Mouse (Mus musculus): Measurements from ENCODE around the gene Cnksr3. TPM values are rescaled to one million over a fixed set of nuclear protein-coding genes. Genes with fewer than 3 reads are reported as not detected.

Gene Cnksr3
- polyA plus RNA-seq, 1 experiment from 2014 or later: 11.0 TPM

- Histone ChIP-seq H3K4me1 (replicated peaks; ENCODE audit: control insufficient read depth, insufficient read depth, low read length) (no peaks in the 10 kb centered on the region; the same call in 1 of the 2 replicates), H3K9ac (ENCODE audit: low read length) (no peak overlapping the region), H3K4me2 (ENCODE audit: low read depth, low read length) (no peak overlapping the region), H3K27ac (ENCODE audit: low read length) (peak overlapping the region; percentile 12; the same call in 1 of the 2 replicates), H3K4me3 (ENCODE audit: low read length) (no peak overlapping the region), H3K27me3 (ENCODE audit: control insufficient read depth, insufficient read depth, low read depth, low read length) (no peaks in the 10 kb centered on the region), H3K9me3 (ENCODE audit: control insufficient read depth, low read length) (no peaks in the 10 kb centered on the region), H3K36me3 (ENCODE audit: control insufficient read depth, insufficient read depth, low read length) (no peaks in the 10 kb centered on the region)
- 58% methylated on average over 1 of the region's 1 CpGs for WGBS
- no peak for ATAC-seq (ENCODE audit: low read depth)
Measured at GRCm38 (mm10) chr10:7077971-7078370, 134.1 kb downstream of the Cnksr3 start.

GRCm38 (mm10) chr10:7077389-7077808, 134.6 kb downstream of the Cnksr3 start:
- 38% methylated on average over 7 of the region's 7 CpGs for WGBS
- no peak overlapping the region for H3K4me2 ChIP-seq (ENCODE audit: low read depth, low read length)
- H3K36me3 ChIP-seq (ENCODE audit: control insufficient read depth, insufficient read depth, low read length): no peaks in the 10 kb centered on the region
- H3K4me3 ChIP-seq (ENCODE audit: low read length): no peak overlapping the region
- no peaks in the 10 kb centered on the region for H3K27me3 ChIP-seq (ENCODE audit: control insufficient read depth, insufficient read depth, low read depth, low read length)
- H3K4me1 ChIP-seq (replicated peaks; ENCODE audit: control insufficient read depth, insufficient read depth, low read length): no peaks in the 10 kb centered on the region; the same call in 1 of the 2 replicates
- peak; percentile 74 for ATAC-seq (ENCODE audit: low read depth)
- no peaks in the 10 kb centered on the region for H3K9me3 ChIP-seq (ENCODE audit: control insufficient read depth, low read length)
- H3K27ac ChIP-seq (ENCODE audit: low read length): no peak overlapping the region
- H3K9ac ChIP-seq (ENCODE audit: low read length): no peak overlapping the region

- peak; percentile 77 for ATAC-seq (ENCODE audit: low read depth)
- Histone ChIP-seq H3K27me3 (ENCODE audit: control insufficient read depth, insufficient read depth, low read depth, low read length) (no peaks in the 10 kb centered on the region), H3K9ac (ENCODE audit: low read length) (no peak overlapping the region), H3K4me2 (ENCODE audit: low read depth, low read length) (peak overlapping the region; percentile 45), H3K27ac (ENCODE audit: low read length) (peak overlapping the region; percentile 1; the same call in 1 of the 2 replicates), H3K4me1 (replicated peaks; ENCODE audit: control insufficient read depth, insufficient read depth, low read length) (no peaks in the 10 kb centered on the region; the same call in 1 of the 2 replicates), H3K9me3 (ENCODE audit: control insufficient read depth, low read length) (no peaks in the 10 kb centered on the region), H3K4me3 (ENCODE audit: low read length) (peak overlapping the region; percentile 19; the same call in 1 of the 2 replicates), H3K36me3 (ENCODE audit: control insufficient read depth, insufficient read depth, low read length) (no peaks in the 10 kb centered on the region)
- 32% methylated on average over 7 of the region's 8 CpGs for WGBS
Measured at GRCm38 (mm10) chr10:7076662-7077211, 135.3 kb downstream of the Cnksr3 start.

GRCm38 (mm10) chr10:7076201-7076600, 135.8 kb downstream of the Cnksr3 start:
- Histone ChIP-seq H3K36me3 (ENCODE audit: control insufficient read depth, insufficient read depth, low read length) (no peaks in the 10 kb centered on the region), H3K9me3 (ENCODE audit: control insufficient read depth, low read length) (no peaks in the 10 kb centered on the region), H3K4me1 (replicated peaks; ENCODE audit: control insufficient read depth, insufficient read depth, low read length) (no peaks in the 10 kb centered on the region; the same call in 1 of the 2 replicates), H3K27me3 (ENCODE audit: control insufficient read depth, insufficient read depth, low read depth, low read length) (no peaks in the 10 kb centered on the region), H3K9ac (ENCODE audit: low read length) (no peak overlapping the region), H3K4me3 (ENCODE audit: low read length) (peak overlapping the region; percentile 19; the same call in 1 of the 2 replicates), H3K27ac (ENCODE audit: low read length) (peak overlapping the region; percentile 1; the same call in 1 of the 2 replicates), H3K4me2 (ENCODE audit: low read depth, low read length) (peak overlapping the region; percentile 45)
- peak; percentile 80 for ATAC-seq (ENCODE audit: low read depth)
- WGBS: 10% methylated on average over 8 of the region's 8 CpGs

GRCm38 (mm10) chr10:7075661-7076060, 136.4 kb downstream of the Cnksr3 start:
- H3K9me3 ChIP-seq (ENCODE audit: control insufficient read depth, low read length): no peaks in the 10 kb centered on the region
- WGBS: 91% methylated on average over 2 of the region's 2 CpGs
- H3K27ac ChIP-seq (ENCODE audit: low read length): no peak overlapping the region
- H3K4me3 ChIP-seq (ENCODE audit: low read length): no peak overlapping the region
- no peak overlapping the region for H3K9ac ChIP-seq (ENCODE audit: low read length)
- no peaks in the 10 kb centered on the region for H3K27me3 ChIP-seq (ENCODE audit: control insufficient read depth, insufficient read depth, low read depth, low read length)
- H3K4me2 ChIP-seq (ENCODE audit: low read depth, low read length): no peak overlapping the region
- H3K4me1 ChIP-seq (replicated peaks; ENCODE audit: control insufficient read depth, insufficient read depth, low read length): no peaks in the 10 kb centered on the region; the same call in 1 of the 2 replicates
- ATAC-seq (ENCODE audit: low read depth): no peak
- no peaks in the 10 kb centered on the region for H3K36me3 ChIP-seq (ENCODE audit: control insufficient read depth, insufficient read depth, low read length)

- 93% methylated on average over 2 of the region's 2 CpGs for WGBS
- Histone ChIP-seq H3K36me3 (ENCODE audit: control insufficient read depth, insufficient read depth, low read length) (no peaks in the 10 kb centered on the region), H3K4me2 (ENCODE audit: low read depth, low read length) (no peak overlapping the region), H3K9ac (ENCODE audit: low read length) (no peak overlapping the region), H3K27me3 (ENCODE audit: control insufficient read depth, insufficient read depth, low read depth, low read length) (no peaks in the 10 kb centered on the region), H3K4me3 (ENCODE audit: low read length) (no peak overlapping the region), H3K27ac (ENCODE audit: low read length) (no peak overlapping the region), H3K9me3 (ENCODE audit: control insufficient read depth, low read length) (no peaks in the 10 kb centered on the region), H3K4me1 (replicated peaks; ENCODE audit: control insufficient read depth, insufficient read depth, low read length) (no peaks in the 10 kb centered on the region; the same call in 1 of the 2 replicates)
- ATAC-seq (ENCODE audit: low read depth): no peak
Measured at GRCm38 (mm10) chr10:7074231-7074630, 137.8 kb downstream of the Cnksr3 start.

GRCm38 (mm10) chr10:7070924-7071323, 141.1 kb downstream of the Cnksr3 start:
- H3K27ac ChIP-seq (ENCODE audit: low read length): no peak overlapping the region
- ATAC-seq (ENCODE audit: low read depth): no peak
- 79% methylated on average over 5 of the region's 5 CpGs for WGBS
- H3K9ac ChIP-seq (ENCODE audit: low read length): no peak overlapping the region
- no peak overlapping the region for H3K4me3 ChIP-seq (ENCODE audit: low read length)
- H3K36me3 ChIP-seq (ENCODE audit: control insufficient read depth, insufficient read depth, low read length): no peaks in the 10 kb centered on the region
- H3K27me3 ChIP-seq (ENCODE audit: control insufficient read depth, insufficient read depth, low read depth, low read length): no peaks in the 10 kb centered on the region
- H3K9me3 ChIP-seq (ENCODE audit: control insufficient read depth, low read length): no peaks in the 10 kb centered on the region
- no peaks in the 10 kb centered on the region for H3K4me1 ChIP-seq (replicated peaks; ENCODE audit: control insufficient read depth, insufficient read depth, low read length)
- no peak overlapping the region for H3K4me2 ChIP-seq (ENCODE audit: low read depth, low read length)

- Histone ChIP-seq H3K4me3 (ENCODE audit: low read length) (no peak overlapping the region), H3K9ac (ENCODE audit: low read length) (no peak overlapping the region), H3K36me3 (ENCODE audit: control insufficient read depth, insufficient read depth, low read length) (no peaks in the 10 kb centered on the region), H3K4me1 (replicated peaks; ENCODE audit: control insufficient read depth, insufficient read depth, low read length) (no peaks in the 10 kb centered on the region), H3K9me3 (ENCODE audit: control insufficient read depth, low read length) (no peaks in the 10 kb centered on the region), H3K27ac (ENCODE audit: low read length) (no peak overlapping the region), H3K27me3 (ENCODE audit: control insufficient read depth, insufficient read depth, low read depth, low read length) (no peaks in the 10 kb centered on the region), H3K4me2 (ENCODE audit: low read depth, low read length) (no peak overlapping the region)
- WGBS: 47% methylated on average over 8 of the region's 8 CpGs
- no peak for ATAC-seq (ENCODE audit: low read depth)
Measured at GRCm38 (mm10) chr10:7070100-7070835, 141.8 kb downstream of the Cnksr3 start.

GRCm38 (mm10) chr10:7069090-7069489, 142.9 kb downstream of the Cnksr3 start:
- H3K36me3 ChIP-seq (ENCODE audit: control insufficient read depth, insufficient read depth, low read length): no peaks in the 10 kb centered on the region
- H3K4me2 ChIP-seq (ENCODE audit: low read depth, low read length): no peak overlapping the region
- no peak overlapping the region for H3K9ac ChIP-seq (ENCODE audit: low read length)
- H3K27ac ChIP-seq (ENCODE audit: low read length): no peak overlapping the region
- H3K4me1 ChIP-seq (replicated peaks; ENCODE audit: control insufficient read depth, insufficient read depth, low read length): no peaks in the 10 kb centered on the region
- WGBS: 82% methylated on average over 2 of the region's 2 CpGs
- no peaks in the 10 kb centered on the region for H3K9me3 ChIP-seq (ENCODE audit: control insufficient read depth, low read length)
- no peak overlapping the region for H3K4me3 ChIP-seq (ENCODE audit: low read length)
- ATAC-seq (ENCODE audit: low read depth): no peak
- H3K27me3 ChIP-seq (ENCODE audit: control insufficient read depth, insufficient read depth, low read depth, low read length): no peaks in the 10 kb centered on the region

Measured in lung, embryonic 16.5 days (tissue).